Mouse (Mus musculus): ENCODE data around the gene Zfp579. TPM values are rescaled to one million over a fixed set of nuclear protein-coding genes. Genes with fewer than 3 reads are reported as not detected.

The Zfp579 gene
- polyA plus RNA-seq (2014; fragmentation: Illumina TruSeq; extraction: RNeasy Lipid Tissue Mini Kit (QIAGEN cat#74804); ENCODE audit: low read depth, low replicate concordance) = 3.8 TPM

GRCm38 (mm10) chr7:4996003-4996895 is at the start of gene Zfp579:
Zfp579 (minus strand) TSS chr7:4996158.

GRCm38 (mm10) chr7:5038109-5038732 is 42.3 kb upstream of the Zfp579 start, which contains the start of gene Zfp784:
Zfp784 (minus strand) TSS chr7:5038446.

GRCm38 (mm10) chr7:5033818-5034217 is 37.9 kb upstream of the Zfp579 start, which contains the start of gene 4632433K11Rik:
4632433K11Rik (plus strand) TSS chr7:5034118.

GRCm38 (mm10) chr7:5020000-5020681 is 24.2 kb upstream of the Zfp579 start, which contains the start of the genes Zfp865 and Ccdc106:
Zfp865 (plus strand) TSS chr7:5020376.
Ccdc106 (plus strand) TSS chr7:5020553.

GRCm38 (mm10) chr7:5015118-5016001 is 19.4 kb upstream of the Zfp579 start, which contains the start of gene Gm44973:
Gm44973 (plus strand) TSS chr7:5015496.

GRCm38 (mm10) chr7:5014251-5015117 is 18.5 kb upstream of the Zfp579 start, which contains the start of the genes Zfp524 and Fiz1:
Zfp524 (plus strand) TSS chr7:5014415.
Fiz1 (minus strand) TSS chr7:5014697.

GRCm38 (mm10) chr7:4971068-4971467 is 24.9 kb downstream of the Zfp579 start, which contains the start of gene Sbk3:
Sbk3 (minus strand) TSS chr7:4971168.

GRCm38 (mm10) chr7:4964272-4964671 is 31.7 kb downstream of the Zfp579 start, which contains the start of gene Sbk2:
Sbk2 (minus strand) TSS chr7:4964406.

Other genes starting within 250 kb of the Zfp579 start
- 13.6 TPM for gene Cox6b2, start 243.1 kb downstream of the Zfp579 start, polyA plus RNA-seq (2014; fragmentation: Illumina TruSeq; extraction: RNeasy Lipid Tissue Mini Kit (QIAGEN cat#74804); ENCODE audit: low read depth, low replicate concordance)
- gene Fam71e2, start 224.9 kb downstream of the Zfp579 start, polyA plus RNA-seq (2014; fragmentation: Illumina TruSeq; extraction: RNeasy Lipid Tissue Mini Kit (QIAGEN cat#74804); ENCODE audit: low read depth, low replicate concordance) = 175 TPM
- gene Il11, start 213.3 kb downstream of the Zfp579 start, polyA plus RNA-seq (2014; fragmentation: Illumina TruSeq; extraction: RNeasy Lipid Tissue Mini Kit (QIAGEN cat#74804); ENCODE audit: low read depth, low replicate concordance) = 1.5 TPM
- 21.8 TPM for gene Tmem190, start 213.2 kb downstream of the Zfp579 start, polyA plus RNA-seq (2014; fragmentation: Illumina TruSeq; extraction: RNeasy Lipid Tissue Mini Kit (QIAGEN cat#74804); ENCODE audit: low read depth, low replicate concordance)
- not detected for gene Tmem238, start 206.5 kb downstream of the Zfp579 start, polyA plus RNA-seq (2014; fragmentation: Illumina TruSeq; extraction: RNeasy Lipid Tissue Mini Kit (QIAGEN cat#74804); ENCODE audit: low read depth, low replicate concordance)
- gene Rpl28, start 203.3 kb downstream of the Zfp579 start, polyA plus RNA-seq (2014; fragmentation: Illumina TruSeq; extraction: RNeasy Lipid Tissue Mini Kit (QIAGEN cat#74804); ENCODE audit: low read depth, low replicate concordance) = 9.0 TPM
- gene Ube2s, start 183.6 kb downstream of the Zfp579 start, polyA plus RNA-seq (2014; fragmentation: Illumina TruSeq; extraction: RNeasy Lipid Tissue Mini Kit (QIAGEN cat#74804); ENCODE audit: low read depth, low replicate concordance) = 58.0 TPM
- gene Shisa7, start 151.5 kb downstream of the Zfp579 start, polyA plus RNA-seq (2014; fragmentation: Illumina TruSeq; extraction: RNeasy Lipid Tissue Mini Kit (QIAGEN cat#74804); ENCODE audit: low read depth, low replicate concordance) = 3.5 TPM
- gene Isoc2b, start 125.9 kb downstream of the Zfp579 start, polyA plus RNA-seq (2014; fragmentation: Illumina TruSeq; extraction: RNeasy Lipid Tissue Mini Kit (QIAGEN cat#74804); ENCODE audit: low read depth, low replicate concordance) = 1.2 TPM
- 1.8 TPM for gene Isoc2a, start 119.0 kb downstream of the Zfp579 start, polyA plus RNA-seq (2014; fragmentation: Illumina TruSeq; extraction: RNeasy Lipid Tissue Mini Kit (QIAGEN cat#74804); ENCODE audit: low read depth, low replicate concordance)
- gene Gm36210, start 89.6 kb downstream of the Zfp579 start, polyA plus RNA-seq (2014; fragmentation: Illumina TruSeq; extraction: RNeasy Lipid Tissue Mini Kit (QIAGEN cat#74804); ENCODE audit: low read depth, low replicate concordance) = not detected
- gene Zfp628, start 80.9 kb downstream of the Zfp579 start, polyA plus RNA-seq (2014; fragmentation: Illumina TruSeq; extraction: RNeasy Lipid Tissue Mini Kit (QIAGEN cat#74804); ENCODE audit: low read depth, low replicate concordance) = not detected
- 0.67 TPM for gene Nat14, start 74.1 kb downstream of the Zfp579 start, polyA plus RNA-seq (2014; fragmentation: Illumina TruSeq; extraction: RNeasy Lipid Tissue Mini Kit (QIAGEN cat#74804); ENCODE audit: low read depth, low replicate concordance)
- gene Ssc5d, start 70.4 kb downstream of the Zfp579 start, polyA plus RNA-seq (2014; fragmentation: Illumina TruSeq; extraction: RNeasy Lipid Tissue Mini Kit (QIAGEN cat#74804); ENCODE audit: low read depth, low replicate concordance) = not detected
- gene Sbk2, start 31.8 kb downstream of the Zfp579 start, polyA plus RNA-seq (2014; fragmentation: Illumina TruSeq; extraction: RNeasy Lipid Tissue Mini Kit (QIAGEN cat#74804); ENCODE audit: low read depth, low replicate concordance) = not detected
- gene Sbk3, start 25.0 kb downstream of the Zfp579 start, polyA plus RNA-seq (2014; fragmentation: Illumina TruSeq; extraction: RNeasy Lipid Tissue Mini Kit (QIAGEN cat#74804); ENCODE audit: low read depth, low replicate concordance) = 0.20 TPM
- not detected for gene Zfp524, start 18.3 kb upstream of the Zfp579 start, polyA plus RNA-seq (2014; fragmentation: Illumina TruSeq; extraction: RNeasy Lipid Tissue Mini Kit (QIAGEN cat#74804); ENCODE audit: low read depth, low replicate concordance)
- 21.5 TPM for gene Fiz1, start 18.5 kb upstream of the Zfp579 start, polyA plus RNA-seq (2014; fragmentation: Illumina TruSeq; extraction: RNeasy Lipid Tissue Mini Kit (QIAGEN cat#74804); ENCODE audit: low read depth, low replicate concordance)
- gene Gm44973, start 19.3 kb upstream of the Zfp579 start, polyA plus RNA-seq (2014; fragmentation: Illumina TruSeq; extraction: RNeasy Lipid Tissue Mini Kit (QIAGEN cat#74804); ENCODE audit: low read depth, low replicate concordance) = not detected
- 4.3 TPM for gene Zfp865, start 24.2 kb upstream of the Zfp579 start, polyA plus RNA-seq (2014; fragmentation: Illumina TruSeq; extraction: RNeasy Lipid Tissue Mini Kit (QIAGEN cat#74804); ENCODE audit: low read depth, low replicate concordance)
- gene Ccdc106, start 24.4 kb upstream of the Zfp579 start, polyA plus RNA-seq (2014; fragmentation: Illumina TruSeq; extraction: RNeasy Lipid Tissue Mini Kit (QIAGEN cat#74804); ENCODE audit: low read depth, low replicate concordance) = 1.6 TPM
- gene 4632433K11Rik, start 38.0 kb upstream of the Zfp579 start, polyA plus RNA-seq (2014; fragmentation: Illumina TruSeq; extraction: RNeasy Lipid Tissue Mini Kit (QIAGEN cat#74804); ENCODE audit: low read depth, low replicate concordance) = 0.83 TPM
- gene Zfp784, start 42.3 kb upstream of the Zfp579 start, polyA plus RNA-seq (2014; fragmentation: Illumina TruSeq; extraction: RNeasy Lipid Tissue Mini Kit (QIAGEN cat#74804); ENCODE audit: low read depth, low replicate concordance) = 3.4 TPM
- 0.32 TPM for gene Zfp580, start 55.4 kb upstream of the Zfp579 start, polyA plus RNA-seq (2014; fragmentation: Illumina TruSeq; extraction: RNeasy Lipid Tissue Mini Kit (QIAGEN cat#74804); ENCODE audit: low read depth, low replicate concordance)
- 8.7 TPM for gene U2af2, start 66.0 kb upstream of the Zfp579 start, polyA plus RNA-seq (2014; fragmentation: Illumina TruSeq; extraction: RNeasy Lipid Tissue Mini Kit (QIAGEN cat#74804); ENCODE audit: low read depth, low replicate concordance)
- gene Epn1, start 84.1 kb upstream of the Zfp579 start, polyA plus RNA-seq (2014; fragmentation: Illumina TruSeq; extraction: RNeasy Lipid Tissue Mini Kit (QIAGEN cat#74804); ENCODE audit: low read depth, low replicate concordance) = 2.7 TPM
- 0.20 TPM for gene Rfpl4, start 120.8 kb upstream of the Zfp579 start, polyA plus RNA-seq (2014; fragmentation: Illumina TruSeq; extraction: RNeasy Lipid Tissue Mini Kit (QIAGEN cat#74804); ENCODE audit: low read depth, low replicate concordance)
- gene Rasl2-9, start 129.8 kb upstream of the Zfp579 start, polyA plus RNA-seq (2014; fragmentation: Illumina TruSeq; extraction: RNeasy Lipid Tissue Mini Kit (QIAGEN cat#74804); ENCODE audit: low read depth, low replicate concordance) = 159 TPM
- 0.01 TPM for gene Vmn1r55, start 153.5 kb upstream of the Zfp579 start, polyA plus RNA-seq (2014; fragmentation: Illumina TruSeq; extraction: RNeasy Lipid Tissue Mini Kit (QIAGEN cat#74804); ENCODE audit: low read depth, low replicate concordance)
- not detected for gene Vmn1r56, start 200.6 kb upstream of the Zfp579 start, polyA plus RNA-seq (2014; fragmentation: Illumina TruSeq; extraction: RNeasy Lipid Tissue Mini Kit (QIAGEN cat#74804); ENCODE audit: low read depth, low replicate concordance)
- not detected for gene Vmn1r57, start 222.3 kb upstream of the Zfp579 start, polyA plus RNA-seq (2014; fragmentation: Illumina TruSeq; extraction: RNeasy Lipid Tissue Mini Kit (QIAGEN cat#74804); ENCODE audit: low read depth, low replicate concordance)

Measured in testis, adult 10 weeks (tissue).